Mouse (Mus musculus) left cerebral cortex, postnatal 25 days (tissue): Measurements from ENCODE around the gene Rnf150. TPM values are rescaled to one million over a fixed set of nuclear protein-coding genes. Genes with fewer than 3 reads are reported as not detected.
A peak's percentile ranks its signal among the peaks of the same experiment; 100 is the strongest.

Experiments used
- DNase-seq, 2 experiments: peaks; one replicate each; pipeline ENCODE4 v3.0.0; 2022; ENCODE audit warnings: low spot score in 2 of 2, mixed read lengths in 1 of 2
- intact Hi-C: fragments of 180-260 bp; cut with DNase I; formaldehyde crosslinking; loops from one replicate; pipeline ENCODE4 v1.15.1; 2025
- total RNA-seq, 2 experiments: library from RNA; stranded (reverse); gene quantifications; 2 replicates each; pipeline ENCODE4 v1.2.3; 2021

Rnf150 gene
- total RNA-seq: 10 to 100 TPM; 41.3 to 47.5 TPM

DNA sequence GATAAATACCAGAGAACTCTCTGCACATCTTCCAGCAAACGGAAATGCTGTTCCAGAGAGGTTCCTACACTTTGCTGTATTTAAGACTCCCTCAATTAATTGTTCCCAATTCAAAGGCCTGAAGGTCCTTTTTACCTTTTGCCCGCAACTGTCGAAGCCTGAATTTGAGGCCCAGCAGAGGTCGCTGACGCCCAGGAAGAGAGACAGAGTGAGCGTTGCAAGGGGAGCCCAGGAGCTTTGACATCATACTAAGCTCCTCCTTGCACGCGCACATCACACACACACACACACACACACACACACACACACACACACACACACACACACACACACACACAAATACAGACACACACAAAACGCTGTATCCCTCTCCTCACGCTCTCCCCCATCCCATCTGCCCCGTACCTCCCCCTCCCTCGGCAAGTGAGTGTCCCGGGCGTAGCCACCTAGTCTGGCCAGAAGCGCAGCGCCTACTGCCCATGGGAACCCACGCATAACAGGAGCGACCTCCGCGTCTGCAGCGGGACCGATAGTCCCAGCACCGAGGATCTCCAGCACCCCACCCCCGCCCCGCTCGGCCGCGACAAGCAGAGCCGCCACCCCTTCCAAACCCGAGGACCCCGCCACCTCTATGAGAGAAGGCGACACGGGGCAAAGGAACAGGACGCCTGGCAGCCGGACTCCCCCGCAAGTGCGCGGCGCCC is at the start of gene Rnf150:
Rnf150 (plus strand) TSS at position 316 of the 704 bp plus-strand sequence.
- intact Hi-C loops: loop anchor here (1.0 to 5.0 kb wide), 6 partner anchors 79 to 479 kb away; partner anchors contain the start of genes Gm10645 and Tbc1d9
- DNase-seq: peak; percentile 81 to 89

DNA sequence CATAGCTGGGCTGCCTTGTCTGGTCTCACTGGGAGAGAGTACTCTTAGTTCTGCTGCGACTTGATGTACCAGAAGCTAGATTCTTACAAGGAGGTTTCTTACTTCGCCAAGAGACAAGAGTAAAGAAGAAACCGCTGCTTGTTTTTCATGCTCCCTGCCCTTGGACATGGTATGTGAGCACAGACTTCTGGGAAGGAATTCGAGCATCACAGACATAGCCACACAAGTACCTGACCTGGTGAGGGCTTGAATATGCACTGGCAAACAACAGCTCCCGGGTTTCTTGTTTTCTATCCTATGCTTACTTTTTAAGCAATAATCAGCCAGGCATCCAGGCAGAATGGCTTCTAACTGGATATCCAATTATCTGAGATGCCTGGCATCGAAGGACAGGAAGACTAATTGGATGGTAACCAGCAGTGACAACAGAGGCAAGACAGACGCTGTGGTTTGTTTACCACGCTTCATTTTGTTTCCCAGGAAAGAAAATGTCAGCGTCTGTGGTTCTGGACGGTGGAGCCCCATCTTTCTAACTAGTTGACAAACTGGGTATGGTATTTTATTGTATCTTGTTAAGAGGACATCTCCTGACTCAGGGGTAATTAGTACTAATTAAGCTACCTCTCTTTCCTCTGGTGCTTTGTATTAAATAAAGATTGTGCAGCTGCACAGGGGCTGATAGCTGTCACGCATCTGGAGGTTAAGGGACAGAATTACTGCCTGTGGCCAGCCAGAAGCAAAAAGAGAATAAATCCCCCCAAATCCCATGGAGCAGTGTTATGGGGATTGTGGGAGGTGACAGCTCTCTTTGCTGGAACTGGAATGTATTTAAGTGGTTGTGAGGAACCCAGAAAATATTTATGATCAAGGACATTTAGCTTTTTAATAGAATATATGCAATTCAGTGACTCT is 36.8 kb upstream of the Rnf150 start:
- intact Hi-C loops: no loop called here
- no peak for DNase-seq

- no peak for DNase-seq
- intact Hi-C loops: loop anchor here (2.0 to 10.0 kb wide), 2 partner anchors 66 to 1496 kb away; partner anchors contain the start of genes Inpp4b and Zfp330
Observed at GRCm38 (mm10) chr8:82840415-82840814, 22.7 kb upstream of the Rnf150 start.

DNA sequence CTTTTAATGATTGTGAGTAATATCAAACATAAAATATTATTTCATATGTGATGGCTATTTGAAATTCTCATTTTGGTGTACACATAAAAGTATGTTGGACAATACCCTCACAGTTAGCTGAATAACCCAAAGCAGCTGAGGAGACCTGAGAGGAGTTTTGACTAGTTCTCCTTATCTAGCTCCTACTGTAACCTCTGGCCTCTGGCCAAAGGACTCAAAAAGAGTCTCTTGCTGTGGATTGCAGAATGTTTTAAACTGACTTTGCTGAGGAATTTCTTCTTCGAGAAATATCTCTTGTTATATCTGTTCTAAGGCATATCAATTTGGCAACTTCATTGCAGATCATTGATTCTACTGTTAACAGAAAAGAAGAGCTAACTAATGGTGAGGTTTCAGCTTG is 22.2 kb upstream of the Rnf150 start:
- DNase-seq: no peak
- intact Hi-C loops: loop anchor here (2.0 to 10.0 kb wide), 2 partner anchors 66 to 1496 kb away; partner anchors contain the start of genes Inpp4b and Zfp330

- intact Hi-C loops: loop anchor here (2.0 to 10.0 kb wide), 2 partner anchors 67 to 1497 kb away; partner anchors contain the start of genes Inpp4b and Zfp330
- DNase-seq: no peak
Observed at GRCm38 (mm10) chr8:82841520-82842142, 21.5 kb upstream of the Rnf150 start.

DNA sequence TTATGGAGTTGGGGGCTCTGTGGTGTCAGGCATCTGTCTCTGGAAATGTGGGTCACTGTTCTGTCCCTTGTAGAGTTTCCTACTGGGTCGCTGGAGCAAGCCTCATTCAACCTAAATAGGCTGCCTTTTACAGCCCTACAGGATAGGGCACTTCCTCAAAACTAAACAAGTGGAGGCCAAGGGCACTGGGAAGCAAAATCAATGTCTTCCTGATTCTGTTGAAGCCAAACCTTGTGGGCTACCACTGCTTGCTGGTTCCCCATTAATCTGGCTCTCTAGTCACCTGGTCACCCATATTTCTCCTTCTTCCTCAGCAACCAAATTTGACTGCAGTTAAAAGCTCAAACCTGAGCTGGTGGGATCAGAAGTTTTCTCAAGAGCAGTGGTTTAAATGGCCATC is 19.5 kb upstream of the Rnf150 start:
- intact Hi-C loops: loop anchor here (10.0 kb wide), 1 partner anchor 1499 kb away; the partner anchor contains the start of gene Inpp4b
- no peak for DNase-seq

DNA sequence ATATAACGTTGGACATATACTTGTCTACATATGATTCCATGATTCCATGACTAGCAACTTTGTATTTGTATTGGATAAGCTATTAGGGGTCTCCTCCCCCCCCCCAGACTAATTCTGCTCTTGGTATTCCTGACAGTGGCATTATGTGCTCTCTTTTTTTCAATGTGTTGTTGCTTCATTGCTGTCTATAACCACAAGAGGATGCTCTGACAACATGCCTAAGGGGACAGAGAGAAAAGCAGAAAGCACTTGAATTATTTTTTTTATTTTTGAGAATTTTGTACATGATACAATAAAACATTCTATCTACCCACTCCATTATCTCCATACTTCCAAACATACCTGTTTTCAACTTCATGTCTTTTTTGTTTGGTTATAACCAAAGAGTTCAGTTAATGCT is 18.7 kb upstream of the Rnf150 start:
- DNase-seq: no peak
- intact Hi-C loops: loop anchor here (10.0 kb wide), 1 partner anchor 1500 kb away; the partner anchor contains the start of gene Inpp4b

DNA sequence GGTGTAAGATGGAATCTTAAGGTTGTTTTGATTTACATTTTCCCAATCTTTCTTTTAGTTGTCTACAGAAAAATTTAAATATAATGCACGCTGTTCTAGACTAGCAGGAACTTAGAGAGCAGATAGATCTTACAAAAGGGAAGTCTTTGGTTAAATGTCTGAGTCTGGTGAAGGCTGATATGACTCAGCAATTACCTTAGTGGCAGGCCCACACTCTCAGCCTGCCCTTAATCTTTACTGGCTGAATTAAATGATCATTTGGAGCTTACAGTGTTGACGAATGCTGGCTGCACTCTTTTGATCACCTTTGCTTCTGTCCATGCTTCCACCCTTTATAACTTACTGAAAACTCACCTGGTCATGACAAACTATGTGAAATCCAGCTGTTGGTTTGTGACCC is 17.1 kb upstream of the Rnf150 start:
- intact Hi-C loops: loop anchor here (10.0 kb wide), 1 partner anchor 1501 kb away; the partner anchor contains the start of gene Inpp4b

DNA sequence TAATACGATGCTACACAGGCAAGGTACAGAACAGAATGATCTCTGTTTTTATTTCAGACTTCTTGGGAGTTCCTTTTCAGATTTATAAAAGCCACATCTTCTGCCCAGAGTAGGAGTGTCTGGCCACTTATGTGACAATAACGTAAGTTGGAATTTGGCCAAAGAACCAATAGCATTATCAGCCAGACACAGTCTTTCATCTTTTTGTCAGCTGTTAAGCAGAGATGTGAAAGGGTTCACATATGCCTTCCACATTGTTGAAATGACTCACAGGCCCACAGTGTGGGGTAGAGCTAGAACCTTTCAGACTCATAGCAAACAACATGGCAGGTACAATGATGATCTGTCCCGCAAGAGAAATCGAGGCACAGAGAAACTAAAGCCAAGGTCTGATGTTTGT is 16.4 kb upstream of the Rnf150 start:
- DNase-seq: no peak
- intact Hi-C loops: loop anchor here (10.0 kb wide), 1 partner anchor 1502 kb away; the partner anchor contains the start of gene Inpp4b

More for the DNA sequence above, 17.1 kb upstream of the Rnf150 start:
- DNase-seq: no peak

GRCm38 (mm10) chr8:82858541-82859342 is 4.4 kb upstream of the Rnf150 start:
- no peak for DNase-seq
- intact Hi-C loops: no loop called here

DNA sequence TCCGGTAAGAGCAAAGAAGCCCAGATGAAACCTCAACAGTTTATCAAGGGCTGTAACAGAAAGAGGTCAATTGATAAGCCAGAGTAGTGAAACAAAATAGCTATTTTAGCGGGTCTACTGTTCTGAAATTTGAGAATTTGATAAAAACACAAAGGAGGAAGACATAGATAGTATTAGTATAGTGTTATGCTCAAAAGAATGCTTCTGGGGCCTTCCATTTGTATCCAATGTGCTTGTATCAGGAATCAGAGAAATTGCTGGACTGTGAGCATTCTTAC is 3.9 kb upstream of the Rnf150 start:
- intact Hi-C loops: no loop called here
- no peak for DNase-seq

GRCm38 (mm10) chr8:82863745-82864520 is 777 bp downstream of the Rnf150 start:
- peak; percentile 57 to 66 for DNase-seq
- intact Hi-C loops: loop anchor here (1.0 to 5.0 kb wide), 6 partner anchors 78 to 478 kb away; partner anchors contain the start of genes Gm10645 and Tbc1d9

DNA sequence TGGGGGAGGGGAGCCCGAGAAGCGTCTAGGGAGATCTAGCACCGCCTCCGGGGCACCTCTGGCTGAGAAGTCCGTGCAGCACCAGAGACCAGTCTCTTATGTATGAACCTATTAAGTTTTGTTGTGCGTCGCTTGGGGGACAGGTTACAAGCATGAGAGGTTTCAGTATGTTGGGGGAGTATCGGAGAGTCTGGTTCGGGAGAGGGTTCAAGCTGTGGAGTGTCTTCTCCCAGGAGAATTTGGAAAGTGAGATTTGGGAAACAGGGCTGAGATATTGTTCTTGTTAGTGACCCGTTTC is 1.3 kb downstream of the Rnf150 start:
- DNase-seq: no peak
- intact Hi-C loops: loop anchor here (5.0 kb wide), 5 partner anchors 78 to 478 kb away; partner anchors contain the start of genes Gm10645 and Tbc1d9

GRCm38 (mm10) chr8:82865239-82865638 is 2.1 kb downstream of the Rnf150 start:
- peak; percentile 43 to 51 for DNase-seq
- intact Hi-C loops: no loop called here

DNA sequence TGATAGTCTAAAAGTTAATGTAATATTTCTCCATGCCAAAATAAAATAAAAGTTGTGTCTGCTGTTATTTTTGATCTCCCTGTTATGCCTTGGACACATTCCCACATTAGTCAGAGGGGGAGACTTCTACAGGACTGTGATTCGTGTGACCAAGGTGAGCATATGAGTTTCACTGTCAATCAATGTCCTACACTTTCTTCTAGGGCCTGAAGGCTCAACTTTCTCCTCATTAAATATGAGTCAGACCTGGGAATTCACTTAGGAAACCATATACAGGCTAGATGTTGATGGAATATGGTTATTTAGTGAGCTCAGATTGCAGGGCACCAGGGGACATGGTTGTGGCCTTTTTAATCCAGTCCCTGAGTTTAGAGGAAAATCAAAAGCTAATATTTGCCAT is 3.1 kb downstream of the Rnf150 start:
- DNase-seq: no peak
- intact Hi-C loops: no loop called here

DNA sequence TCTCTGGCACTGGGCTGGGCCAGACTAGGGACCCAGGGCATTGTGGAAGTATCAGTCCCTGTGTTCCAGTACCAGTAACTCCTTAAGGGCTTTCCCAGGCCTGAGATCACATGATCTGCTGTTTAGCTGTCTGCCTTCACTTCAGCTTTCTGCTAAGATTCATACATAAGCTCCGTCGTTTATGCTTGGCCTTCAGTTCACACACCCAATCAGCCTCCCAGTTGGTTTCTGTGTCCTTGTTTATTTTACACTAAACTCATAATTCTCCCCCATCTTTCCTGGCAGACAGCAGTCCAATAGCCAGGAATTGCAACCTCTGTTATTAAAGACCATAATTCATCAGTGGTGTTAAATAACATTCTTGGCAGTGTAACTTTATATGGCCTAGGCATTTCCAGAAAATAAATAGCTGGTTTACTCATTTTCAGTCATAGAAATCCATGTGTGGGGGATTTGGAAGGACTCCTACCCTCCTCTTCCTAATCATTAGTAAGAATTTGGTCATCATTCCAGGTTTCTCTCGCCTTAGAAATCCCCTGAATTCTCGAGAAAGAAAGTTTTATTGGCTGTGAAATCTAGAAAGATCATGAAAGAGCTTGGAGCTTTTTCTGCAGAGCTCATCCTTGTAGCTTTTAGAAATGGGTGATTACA is 7.8 kb downstream of the Rnf150 start:
- no peak for DNase-seq
- intact Hi-C loops: no loop called here

GRCm38 (mm10) chr8:82871986-82872385 is 8.8 kb downstream of the Rnf150 start:
- no peak for DNase-seq
- intact Hi-C loops: no loop called here

GRCm38 (mm10) chr8:82874102-82874501 is 10.9 kb downstream of the Rnf150 start:
- DNase-seq: no peak
- intact Hi-C loops: no loop called here
